Mouse (Mus musculus) embryonic facial prominence, embryonic 13.5 days (tissue): ENCODE results near the gene Pax5. TPM values are rescaled to one million over a fixed set of nuclear protein-coding genes. Genes with fewer than 3 reads are reported as not detected.

Experiments used
- ATAC-seq: fragments of 200-750 bp; cut with Nextera tagmentation; 2 replicates; pipeline ENCODE4 v1.8.0; 2017; ENCODE audit warnings: low read depth; ENCODE audit not compliant: insufficient number of reproducible peaks, insufficient read depth, low FRiP score, low TSS enrichment
- H3K27ac ChIP-seq: fragments of 300-500 bp; sonication (generic); 2 replicates; pipeline ENCODE4 v1.5.1; 2015; ENCODE audit warnings: moderate library complexity, mild to moderate bottlenecking, inconsistent platforms
- H3K27me3 ChIP-seq: fragments of 300-500 bp; sonication (generic); 2 replicates; pipeline ENCODE4 v1.6.1; 2015; ENCODE audit warnings: mild to moderate bottlenecking, inconsistent platforms
- H3K36me3 ChIP-seq: fragments of 300-500 bp; sonication (generic); 2 replicates; pipeline ENCODE4 v1.6.1; 2015; ENCODE audit warnings: mild to moderate bottlenecking, inconsistent platforms
- H3K4me1 ChIP-seq: fragments of 300-500 bp; sonication (generic); 2 replicates; pipeline ENCODE4 v1.6.1; 2015; ENCODE audit warnings: inconsistent platforms
- H3K4me2 ChIP-seq: fragments of 300-500 bp; sonication (generic); 2 replicates; pipeline ENCODE4 v1.6.1; 2015; ENCODE audit warnings: moderate library complexity, mild to moderate bottlenecking, inconsistent platforms
- H3K4me3 ChIP-seq: fragments of 300-500 bp; sonication (generic); 2 replicates; pipeline ENCODE4 v1.5.1; 2015; ENCODE audit warnings: mild to moderate bottlenecking, inconsistent platforms
- H3K9ac ChIP-seq: fragments of 300-500 bp; sonication (generic); 2 replicates; pipeline ENCODE4 v1.6.1; 2015; ENCODE audit warnings: mild to moderate bottlenecking, inconsistent platforms
- H3K9me3 ChIP-seq: fragments of 300-500 bp; sonication (generic); 2 replicates; pipeline ENCODE4 v1.6.1; 2016; ENCODE audit warnings: inconsistent platforms
- WGBS: fragments of 180-500 bp; shearing (Covaris S2); methylation state at CpG from one replicate; pipeline ENCODE4 v1.1.7; 2015; ENCODE audit warnings: mixed read lengths; 5-methylcytosine and 5-hydroxymethylcytosine counted together
- polyA plus RNA-seq: library from polyadenylated mRNA; unstranded; fragments of >200 nt; fragmentation: Nextera tagmentation; extraction: Ambion mirVana; gene quantifications from 2 replicates; pipeline ENCODE4 v1.2.1, GENCODE M21; 2015

Pax5 gene
- polyA plus RNA-seq, 1 experiment from 2014 or later: not detected

DNA sequence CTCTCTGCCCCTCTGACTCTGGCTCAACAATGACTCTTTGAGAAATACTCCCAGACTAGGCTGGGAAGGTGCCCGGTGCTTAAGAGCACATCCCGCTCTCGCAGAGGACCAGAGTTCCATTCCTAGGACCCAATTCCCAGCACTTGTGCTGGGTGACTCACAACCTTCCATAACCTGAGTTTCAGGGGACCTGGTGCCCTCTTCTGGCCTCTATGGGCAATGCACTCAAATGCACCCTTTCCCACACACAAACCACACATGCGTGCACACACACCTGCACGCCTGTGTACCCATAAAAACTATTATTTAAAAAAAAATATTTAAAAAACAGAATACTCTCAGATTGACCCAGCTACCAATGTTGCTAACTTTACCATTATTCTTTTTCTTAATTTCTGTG lies 90.0 kb downstream of the Pax5 start:
- H3K36me3 ChIP-seq: no peaks in the 10 kb centered on the region
- H3K27ac ChIP-seq: no peak overlapping the region
- H3K27me3 ChIP-seq: no peaks in the 10 kb centered on the region
- no peak for ATAC-seq
- 0 out of 2 replicates have a peak, but pooled peaks cover 2% of the 10 kb centered on the region for H3K9me3 ChIP-seq
- H3K9ac ChIP-seq: no peak overlapping the region
- 96% methylated on average over 5 of the region's 5 CpGs for WGBS
- no peak overlapping the region for H3K4me3 ChIP-seq
- H3K4me2 ChIP-seq: no peak overlapping the region
- no peaks in the 10 kb centered on the region for H3K4me1 ChIP-seq

- Histone ChIP-seq H3K36me3 (no peaks in the 10 kb centered on the region), H3K4me1 (no peaks in the 10 kb centered on the region), H3K4me2 (no peak overlapping the region), H3K9ac (no peak overlapping the region), H3K27me3 (no peaks in the 10 kb centered on the region), H3K4me3 (no peak overlapping the region), H3K27ac (no peak overlapping the region), H3K9me3 (no peaks in the 10 kb centered on the region)
- 84% methylated on average over 8 of the region's 8 CpGs for WGBS
- ATAC-seq: no peak
These were observed 96.1 kb downstream of the Pax5 start for GRCm38 (mm10) chr4:44614066-44614667.

DNA sequence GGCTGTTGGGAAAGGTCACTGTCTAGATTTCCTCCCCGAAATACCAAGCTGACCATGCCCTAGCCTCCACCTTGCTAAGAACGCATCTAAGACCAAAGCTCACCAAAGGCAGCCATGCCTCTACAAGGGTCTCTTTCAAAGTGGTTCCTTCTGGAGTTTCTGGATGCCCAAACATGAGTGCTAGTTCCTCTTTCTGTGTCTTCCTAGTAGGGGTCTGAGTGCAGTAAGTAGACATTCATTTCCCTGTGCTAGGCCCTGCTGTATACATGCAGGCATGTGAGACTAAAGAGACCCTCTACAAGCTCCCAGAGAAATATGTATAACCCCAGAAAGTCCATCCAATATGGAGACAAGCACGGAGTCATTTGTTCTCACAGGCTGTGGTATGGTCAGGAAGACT lies 97.9 kb downstream of the Pax5 start:
- H3K4me2 ChIP-seq: no peak overlapping the region
- H3K36me3 ChIP-seq: no peaks in the 10 kb centered on the region
- no peak overlapping the region for H3K27ac ChIP-seq
- no peaks in the 10 kb centered on the region for H3K9me3 ChIP-seq
- no peak overlapping the region for H3K9ac ChIP-seq
- H3K4me3 ChIP-seq: no peak overlapping the region
- H3K27me3 ChIP-seq: no peaks in the 10 kb centered on the region
- H3K4me1 ChIP-seq: no peaks in the 10 kb centered on the region
- 89% methylated on average over 3 of the region's 3 CpGs for WGBS
- ATAC-seq: no peak

DNA sequence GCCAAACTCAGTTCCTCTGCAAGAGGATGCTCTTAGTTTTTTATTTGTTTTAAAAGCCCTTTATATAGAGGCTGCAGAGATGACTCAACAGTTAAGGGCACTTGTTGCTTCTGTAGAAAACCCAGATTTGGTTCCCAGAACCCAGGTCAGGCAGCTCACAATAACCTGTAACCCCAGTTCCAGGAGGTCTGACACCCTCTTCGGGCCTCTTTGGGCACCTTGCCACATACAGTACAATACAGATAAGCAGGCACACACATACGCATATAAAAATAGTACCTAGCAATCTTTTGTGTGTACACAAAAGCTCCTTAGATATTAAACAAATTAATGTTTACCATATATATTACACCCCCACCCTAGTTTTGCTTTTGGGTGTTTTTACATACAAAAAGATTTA lies 104.8 kb downstream of the Pax5 start:
- Histone ChIP-seq H3K27me3 (peaks cover 4% of the 10 kb centered on the region; the same call in 1 of the 2 replicates), H3K27ac (no peak overlapping the region), H3K4me2 (no peak overlapping the region), H3K9ac (no peak overlapping the region), H3K4me1 (peaks cover 11% of the 10 kb centered on the region), H3K4me3 (no peak overlapping the region), H3K9me3 (no peaks in the 10 kb centered on the region), H3K36me3 (no peaks in the 10 kb centered on the region)
- ATAC-seq: no peak
- WGBS: 91% methylated on average over 2 of the region's 2 CpGs

GRCm38 (mm10) chr4:44602257-44602801 lies 108.0 kb downstream of the Pax5 start:
- no peak overlapping the region for H3K9ac ChIP-seq
- H3K36me3 ChIP-seq: no peaks in the 10 kb centered on the region
- no peak overlapping the region for H3K4me3 ChIP-seq
- peaks cover 19% of the 10 kb centered on the region for H3K4me1 ChIP-seq
- no peak overlapping the region for H3K27ac ChIP-seq
- H3K4me2 ChIP-seq: no peak overlapping the region
- WGBS: 5% methylated on average over 5 of the region's 5 CpGs
- peaks cover 4% of the 10 kb centered on the region; the same call in 1 of the 2 replicates for H3K27me3 ChIP-seq
- H3K9me3 ChIP-seq: no peaks in the 10 kb centered on the region
- no peak for ATAC-seq

- no peak for ATAC-seq
- WGBS: 70% methylated on average over 8 of the region's 8 CpGs
- peaks cover 19% of the 10 kb centered on the region for H3K4me1 ChIP-seq
- H3K36me3 ChIP-seq: no peaks in the 10 kb centered on the region
- no peak overlapping the region for H3K4me3 ChIP-seq
- H3K9me3 ChIP-seq: no peaks in the 10 kb centered on the region
- H3K4me2 ChIP-seq: no peak overlapping the region
- no peak overlapping the region for H3K27ac ChIP-seq
- no peak overlapping the region for H3K9ac ChIP-seq
- H3K27me3 ChIP-seq: peaks cover 4% of the 10 kb centered on the region; the same call in 1 of the 2 replicates
These were observed 108.9 kb downstream of the Pax5 start for GRCm38 (mm10) chr4:44601370-44601769.

GRCm38 (mm10) chr4:44600875-44601274 lies 109.4 kb downstream of the Pax5 start:
- Histone ChIP-seq H3K4me3 (no peak overlapping the region), H3K4me2 (no peak overlapping the region), H3K4me1 (peaks cover 19% of the 10 kb centered on the region), H3K27me3 (peaks cover 4% of the 10 kb centered on the region; the same call in 1 of the 2 replicates), H3K36me3 (no peaks in the 10 kb centered on the region), H3K9ac (peak overlapping the region; percentile 7; the same call in 1 of the 2 replicates), H3K27ac (no peak overlapping the region), H3K9me3 (no peaks in the 10 kb centered on the region)
- ATAC-seq: no peak
- 37% methylated on average over 5 of the region's 5 CpGs for WGBS

- Histone ChIP-seq H3K36me3 (no peaks in the 10 kb centered on the region), H3K9me3 (peaks cover 3% of the 10 kb centered on the region; the same call in 1 of the 2 replicates), H3K27ac (no peak overlapping the region), H3K9ac (no peak overlapping the region), H3K4me1 (peaks cover 19% of the 10 kb centered on the region), H3K4me3 (no peak overlapping the region), H3K27me3 (peaks cover 4% of the 10 kb centered on the region; the same call in 1 of the 2 replicates), H3K4me2 (no peak overlapping the region)
- no peak for ATAC-seq
- 79% methylated on average over 9 of the region's 9 CpGs for WGBS
These were observed 112.3 kb downstream of the Pax5 start for GRCm38 (mm10) chr4:44597965-44598364.

GRCm38 (mm10) chr4:44593091-44593490 lies 117.2 kb downstream of the Pax5 start:
- H3K9me3 ChIP-seq: peaks cover 3% of the 10 kb centered on the region; the same call in 1 of the 2 replicates
- H3K27ac ChIP-seq: no peak overlapping the region
- no peak for ATAC-seq
- H3K9ac ChIP-seq: no peak overlapping the region
- no peaks in the 10 kb centered on the region for H3K36me3 ChIP-seq
- no peak overlapping the region for H3K4me3 ChIP-seq
- no peaks in the 10 kb centered on the region for H3K27me3 ChIP-seq
- no peak overlapping the region for H3K4me2 ChIP-seq
- 91% methylated on average over 2 of the region's 2 CpGs for WGBS
- H3K4me1 ChIP-seq: no peaks in the 10 kb centered on the region

DNA sequence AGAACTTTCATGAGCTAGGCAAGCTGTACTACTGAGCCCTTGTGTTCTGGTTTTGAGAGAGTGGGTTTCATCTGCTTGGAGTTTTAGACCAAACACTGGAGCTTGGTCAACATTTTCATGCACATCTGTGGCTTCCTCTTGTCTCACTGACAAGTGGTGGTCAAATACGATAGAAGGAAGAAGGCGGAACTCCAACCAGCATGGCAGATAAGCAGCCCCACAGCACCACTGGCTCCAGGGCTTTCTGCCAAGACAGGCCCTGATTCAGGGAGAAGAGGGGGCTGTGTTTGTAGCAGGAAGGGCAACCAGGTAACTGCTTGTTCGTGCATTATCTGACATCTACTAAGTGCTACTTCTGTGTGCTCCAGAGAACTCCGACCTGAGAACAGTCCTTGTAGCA lies 127.6 kb downstream of the Pax5 start:
- Histone ChIP-seq H3K4me1 (no peaks in the 10 kb centered on the region), H3K9ac (no peak overlapping the region), H3K27ac (no peak overlapping the region), H3K4me3 (no peak overlapping the region), H3K9me3 (no peaks in the 10 kb centered on the region), H3K4me2 (no peak overlapping the region), H3K27me3 (no peaks in the 10 kb centered on the region), H3K36me3 (no peaks in the 10 kb centered on the region)
- ATAC-seq: no peak
- WGBS: 73% methylated on average over 4 of the region's 4 CpGs

- peaks cover 14% of the 10 kb centered on the region for H3K27me3 ChIP-seq
- no peak overlapping the region for H3K27ac ChIP-seq
- H3K9me3 ChIP-seq: no peaks in the 10 kb centered on the region
- H3K4me3 ChIP-seq: no peak overlapping the region
- ATAC-seq: no peak
- H3K9ac ChIP-seq: no peak overlapping the region
- no peak overlapping the region for H3K4me2 ChIP-seq
- H3K36me3 ChIP-seq: no peaks in the 10 kb centered on the region
- 48% methylated on average over 5 of the region's 5 CpGs for WGBS
- H3K4me1 ChIP-seq: no peaks in the 10 kb centered on the region
These were observed 131.7 kb downstream of the Pax5 start for GRCm38 (mm10) chr4:44578591-44578990.

DNA sequence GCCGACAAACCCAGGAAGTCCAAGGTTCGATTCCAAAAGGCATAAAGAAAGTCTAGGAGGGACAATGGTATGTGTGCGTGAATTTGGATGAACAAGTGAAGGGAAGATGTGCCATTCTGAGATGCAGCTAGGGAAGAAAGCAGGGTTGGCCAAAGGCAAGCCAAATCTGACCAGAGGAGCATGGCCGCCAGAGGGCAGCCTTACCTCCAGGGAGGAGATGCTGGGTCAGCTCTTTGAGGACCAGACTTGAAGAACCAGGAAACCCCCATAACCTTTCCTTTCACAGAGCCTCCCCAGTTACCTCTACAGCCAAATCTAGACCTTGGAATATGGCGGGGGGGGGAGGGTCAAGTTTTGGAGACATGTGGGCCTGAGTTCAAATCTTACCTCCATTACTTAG lies 133.0 kb downstream of the Pax5 start:
- Histone ChIP-seq H3K27ac (no peak overlapping the region), H3K9me3 (no peaks in the 10 kb centered on the region), H3K4me1 (no peaks in the 10 kb centered on the region), H3K4me3 (no peak overlapping the region), H3K27me3 (peaks cover 15% of the 10 kb centered on the region), H3K4me2 (no peak overlapping the region), H3K9ac (no peak overlapping the region), H3K36me3 (no peaks in the 10 kb centered on the region)
- WGBS: 50% methylated on average over 5 of the region's 5 CpGs
- ATAC-seq: no peak
